Mouse (Mus musculus) myocyte (in vitro differentiated cells): ENCODE data around the gene Gcsam.

Source experiments
- E2F4 ChIP-seq: IDR thresholded peaks from one replicate; pipeline ENCODE4 v1.6.1; 2011; ENCODE audit warnings: mild to moderate bottlenecking, control low read depth, moderate library complexity; ENCODE audit not compliant: insufficient read depth
- MAX ChIP-seq: IDR thresholded peaks from one replicate; pipeline ENCODE4 v1.6.1; 2011; ENCODE audit warnings: low read depth, mild to moderate bottlenecking, control low read depth
- POLR2A ChIP-seq: IDR thresholded peaks from one replicate; pipeline ENCODE4 v1.6.1; 2011; ENCODE audit warnings: low read depth, mild to moderate bottlenecking, control low read depth, moderate library complexity; ENCODE audit not compliant: insufficient read length
- POLR2AphosphoS2 ChIP-seq: IDR thresholded peaks from one replicate; pipeline ENCODE4 v1.6.1; 2011; ENCODE audit warnings: low read depth, control low read depth; ENCODE audit not compliant: insufficient read length
- TCF12 ChIP-seq: IDR thresholded peaks from one replicate; pipeline ENCODE4 v1.6.1; 2011; ENCODE audit warnings: mild to moderate bottlenecking, control low read depth; ENCODE audit not compliant: poor library complexity, insufficient read depth, severe bottlenecking

DNA sequence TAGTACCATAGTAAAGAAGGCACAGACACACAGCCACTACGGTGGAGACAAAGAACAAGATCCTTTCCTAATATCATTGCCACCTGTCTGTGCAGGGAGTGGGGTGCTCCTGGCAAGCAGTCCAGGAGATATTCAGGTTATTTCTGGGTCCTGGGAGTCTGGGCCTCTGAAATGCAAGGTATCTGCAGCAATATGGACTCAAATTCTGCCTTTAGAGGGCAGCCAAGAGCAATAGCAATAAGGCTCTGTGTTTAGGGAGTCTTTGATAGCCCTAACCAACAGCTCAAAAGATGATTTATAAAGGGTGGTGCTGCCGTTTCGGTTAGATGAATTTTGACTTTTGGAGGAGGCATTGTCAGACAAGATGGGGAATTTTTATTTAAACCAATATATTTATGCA lies 880 bp upstream of the Gcsam start:
- TF ChIP-seq POLR2AphosphoS2, result no peak
- no peak for TF ChIP-seq E2F4
- TF ChIP-seq POLR2A, result no peak
- TF ChIP-seq MAX, result no peak
- TF ChIP-seq TCF12, result no peak
